Mouse (Mus musculus) embryonic facial prominence, embryonic 14.5 days (tissue): ENCODE results near the gene Gm28374. TPM values are rescaled to one million over a fixed set of nuclear protein-coding genes. Genes with fewer than 3 reads are reported as not detected.

Experiments used
- ATAC-seq: fragments of 200-750 bp; cut with Nextera tagmentation; 2 replicates; pipeline ENCODE4 v1.8.0; 2017; ENCODE audit warnings: low read depth, moderate number of reproducible peaks, moderate TSS enrichment
- DNase-seq: peaks from one replicate; pipeline ENCODE4 v3.0.0-alpha.2; 2015; ENCODE audit warnings: low spot score
- H3K27ac ChIP-seq: fragments of 300-500 bp; sonication (generic); replicated peaks from 2 replicates; pipeline ENCODE4 v1.5.1; 2014; ENCODE audit warnings: low read depth, mild to moderate bottlenecking, low read length, moderate library complexity
- H3K27me3 ChIP-seq: fragments of 300-500 bp; sonication (generic); replicated peaks from 2 replicates; pipeline ENCODE4 v1.6.1; 2014; ENCODE audit warnings: low read length; ENCODE audit not compliant: control insufficient read depth, insufficient read depth
- H3K36me3 ChIP-seq: fragments of 300-500 bp; sonication (generic); 2 replicates; pipeline ENCODE4 v1.6.1; 2014; ENCODE audit warnings: low read length, mixed read lengths; ENCODE audit not compliant: control insufficient read depth, insufficient read depth
- H3K4me1 ChIP-seq: fragments of 300-500 bp; sonication (generic); 2 replicates; pipeline ENCODE4 v1.6.1; 2014; ENCODE audit warnings: antibody characterized with exemption, low read length; ENCODE audit not compliant: control insufficient read depth, insufficient read depth
- H3K4me2 ChIP-seq: fragments of 300-500 bp; sonication (generic); 2 replicates; pipeline ENCODE4 v1.6.1; 2014; ENCODE audit warnings: low read depth, mild to moderate bottlenecking, low read length, moderate library complexity, mixed read lengths
- H3K4me3 ChIP-seq: fragments of 300-500 bp; sonication (generic); 2 replicates; pipeline ENCODE4 v1.5.1; 2014; ENCODE audit warnings: low read depth, mild to moderate bottlenecking, low read length
- H3K9ac ChIP-seq: fragments of 300-500 bp; sonication (generic); 2 replicates; pipeline ENCODE4 v1.6.1; 2014; ENCODE audit warnings: low read depth, mild to moderate bottlenecking, low read length, moderate library complexity, mixed read lengths
- H3K9me3 ChIP-seq: fragments of 300-500 bp; sonication (generic); 2 replicates; pipeline ENCODE4 v1.6.1; 2016; ENCODE audit warnings: low read length; ENCODE audit not compliant: control insufficient read depth
- WGBS: fragments of 180-500 bp; shearing (Covaris S2); extraction: QIAGEN DNeasy Blood & Tissue Kit; methylation state at CpG from one replicate; pipeline ENCODE4 v1.1.7; 2014; 5-methylcytosine and 5-hydroxymethylcytosine counted together
- polyA plus RNA-seq: library from polyadenylated mRNA; unstranded; fragments of >200 nt; fragmentation: Nextera tagmentation; extraction: Ambion mirVana; gene quantifications from 2 replicates; pipeline ENCODE4 v1.2.1, GENCODE M21; 2014

Gm28374 gene
- polyA plus RNA-seq, 1 experiment from 2014 or later, result 0.28 TPM

DNA sequence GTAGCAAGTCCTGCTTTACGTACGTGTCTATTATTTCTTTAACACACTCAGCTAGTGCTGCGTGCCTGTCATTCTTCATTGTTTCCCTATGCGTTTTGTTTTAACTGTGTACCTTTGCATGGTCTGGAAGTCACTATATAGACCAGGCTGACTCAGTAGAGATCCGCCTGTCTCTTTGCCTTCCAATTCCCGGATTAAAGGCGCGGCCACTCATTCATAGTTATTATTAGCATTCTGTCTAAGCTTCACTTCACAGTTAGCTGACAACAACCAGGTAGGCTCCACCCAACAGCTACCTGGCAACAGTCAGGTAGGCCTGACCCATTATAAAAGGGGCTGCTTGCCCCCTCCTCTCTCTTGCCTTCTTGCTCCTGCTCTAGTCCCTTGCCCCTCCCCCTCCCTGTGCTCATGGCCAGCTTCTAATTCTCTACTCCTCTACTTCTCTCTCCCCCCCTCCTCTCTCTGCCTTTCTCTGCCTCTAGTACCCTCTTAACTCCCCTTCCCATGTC, 36.7 kb upstream of the Gm28374 start:
- H3K9ac ChIP-seq, result peak overlapping the region; percentile 82
- WGBS, result 1% methylated on average over 8 of the region's 8 CpGs
- H3K9me3 ChIP-seq, result no peaks in the 10 kb centered on the region
- peaks cover 12% of the 10 kb centered on the region for H3K4me1 ChIP-seq
- no peak for DNase-seq
- H3K4me2 ChIP-seq, result peak overlapping the region; percentile 84
- H3K27me3 ChIP-seq, result no peaks in the 10 kb centered on the region
- peak overlapping the region; percentile 86 for H3K4me3 ChIP-seq
- ATAC-seq, result peak; percentile 24; the same call in 1 of the 2 replicates
- peaks cover 32% of the 10 kb centered on the region for H3K36me3 ChIP-seq
- peak overlapping the region; percentile 75 for H3K27ac ChIP-seq

DNA sequence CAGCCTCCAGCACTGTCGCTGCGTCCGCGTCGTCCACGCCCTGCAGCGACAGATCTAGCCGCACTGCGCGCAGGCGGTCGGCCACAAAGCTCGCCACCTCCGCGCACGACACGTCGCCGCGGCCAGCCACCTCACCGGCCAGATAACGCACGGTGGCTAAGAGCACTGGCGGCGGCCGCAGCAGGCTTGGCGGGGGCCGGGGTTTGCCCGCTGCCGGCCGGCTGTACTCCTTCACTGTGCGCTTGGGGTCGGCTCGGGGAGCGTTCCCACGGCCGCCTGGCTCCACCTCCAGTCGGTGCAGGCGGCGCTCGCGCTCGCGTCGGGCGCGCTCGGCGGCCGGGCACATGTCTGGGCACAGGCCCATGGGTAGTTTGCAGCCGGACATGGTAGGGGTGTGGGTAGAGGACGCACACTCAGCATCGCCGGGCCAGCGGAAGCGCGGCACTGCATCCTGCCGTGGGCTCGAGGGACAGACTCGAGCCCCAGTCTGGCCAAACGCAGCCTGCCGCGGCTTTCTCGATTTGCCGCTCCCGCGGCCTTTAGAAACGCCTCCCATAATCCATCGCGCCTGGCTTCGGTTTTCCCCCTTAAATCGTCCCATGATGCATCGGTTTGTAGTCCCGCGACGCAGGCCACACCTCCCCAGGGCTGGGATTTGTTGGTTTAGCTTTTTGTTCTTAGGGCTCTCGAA, 36.1 kb upstream of the Gm28374 start, which contains the start of gene Sac3d1:
Gene Sac3d1, minus strand, starts transcription at position 665 of the 691 bp plus-strand sequence.
- Histone ChIP-seq H3K27me3 (no peaks in the 10 kb centered on the region), H3K4me2 (peak within 1 kb of the TSS; percentile 84), H3K36me3 (peaks cover 32% of the 10 kb centered on the region), H3K9me3 (no peaks in the 10 kb centered on the region), H3K27ac (peak within 1 kb of the TSS; percentile 93), H3K9ac (peak within 1 kb of the TSS; percentile 82), H3K4me3 (peak within 1 kb of the TSS; percentile 86), H3K4me1 (peaks cover 12% of the 10 kb centered on the region)
- ATAC-seq (peak; percentile 89), DNase-seq (peak; percentile 98)
- under 1% methylated on average over 44 of the region's 77 CpGs for WGBS

- Histone ChIP-seq H3K4me2 (peak overlapping the region; percentile 84), H3K9ac (peak overlapping the region; percentile 82), H3K36me3 (peaks cover 32% of the 10 kb centered on the region), H3K27me3 (no peaks in the 10 kb centered on the region), H3K27ac (peak overlapping the region; percentile 93), H3K4me3 (peak overlapping the region; percentile 86), H3K9me3 (no peaks in the 10 kb centered on the region), H3K4me1 (peaks cover 12% of the 10 kb centered on the region)
- 6% methylated on average over 22 of the region's 32 CpGs for WGBS
- ATAC-seq, result no peak
- no peak for DNase-seq
Observed at GRCm38 (mm10) chr19:6117346-6117985, 35.4 kb upstream of the Gm28374 start.

DNA sequence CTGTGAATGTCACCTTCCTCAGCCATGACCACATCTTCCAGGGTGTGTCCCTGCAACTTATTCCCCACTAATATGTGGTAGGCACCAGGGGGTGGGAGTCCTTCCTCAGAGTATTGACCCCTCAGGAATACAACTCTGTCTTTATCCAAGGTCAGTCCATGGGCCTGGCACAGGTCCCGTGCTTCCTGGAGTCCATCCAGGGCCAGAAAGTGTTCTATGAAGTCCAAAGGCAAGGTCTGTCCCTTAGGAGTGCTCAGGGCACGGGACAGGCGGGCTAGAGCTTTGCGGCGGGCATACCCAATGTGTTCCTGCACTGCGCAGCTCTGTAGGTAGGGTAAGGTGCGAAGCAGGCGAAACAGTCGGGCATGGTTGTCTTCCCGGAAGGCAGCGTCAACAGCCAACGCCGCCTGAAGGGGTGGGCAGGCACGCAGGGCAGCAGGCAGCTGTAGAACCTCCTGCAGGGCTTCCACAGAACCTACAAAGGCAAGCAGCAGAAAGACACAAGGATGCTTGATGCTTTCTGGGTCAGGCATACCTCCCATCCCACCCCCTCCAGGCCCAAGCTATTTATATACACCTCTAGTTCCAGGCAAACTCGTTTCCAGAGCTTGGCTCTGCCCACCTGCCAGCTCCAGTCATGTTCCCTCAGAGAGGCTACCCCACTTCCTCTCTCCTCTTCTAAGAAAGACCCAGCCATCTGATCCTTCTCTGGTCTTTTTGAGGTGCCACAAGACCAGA, 34.2 kb upstream of the Gm28374 start:
- Histone ChIP-seq H3K4me1 (peaks cover 12% of the 10 kb centered on the region), H3K9me3 (no peaks in the 10 kb centered on the region), H3K4me3 (no peak overlapping the region), H3K4me2 (peak overlapping the region; percentile 84; the same call in 1 of the 2 replicates), H3K27ac (no peak overlapping the region), H3K27me3 (no peaks in the 10 kb centered on the region), H3K36me3 (peaks cover 27% of the 10 kb centered on the region), H3K9ac (no peak overlapping the region)
- WGBS, result 91% methylated on average over 14 of the region's 15 CpGs
- ATAC-seq (no peak), DNase-seq (no peak)

DNA sequence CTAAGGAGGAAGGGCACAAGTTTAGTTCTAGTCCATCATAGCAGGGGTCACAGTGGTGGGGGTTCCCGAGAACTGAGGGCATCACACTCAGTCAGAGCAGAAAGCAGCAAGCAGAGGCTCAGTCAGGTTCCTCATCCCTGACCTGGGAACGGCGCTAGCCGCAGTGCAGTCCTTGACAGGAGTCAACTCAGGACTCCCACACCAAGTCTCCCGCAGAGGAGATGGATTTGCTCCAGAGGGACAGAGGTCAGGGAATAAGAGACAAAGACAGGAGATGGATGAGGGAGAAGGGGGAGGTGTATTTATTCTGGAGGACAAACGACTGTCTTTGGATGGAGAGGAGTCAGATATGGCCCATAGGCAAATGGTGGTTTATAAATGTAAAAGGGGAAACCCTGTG, 31.1 kb upstream of the Gm28374 start:
- 68% methylated on average over 6 of the region's 6 CpGs for WGBS
- H3K9me3 ChIP-seq, result no peaks in the 10 kb centered on the region
- peaks cover 25% of the 10 kb centered on the region for H3K36me3 ChIP-seq
- ATAC-seq (no peak), DNase-seq (no peak)
- H3K27ac ChIP-seq, result no peak overlapping the region
- H3K9ac ChIP-seq, result no peak overlapping the region
- H3K27me3 ChIP-seq, result no peaks in the 10 kb centered on the region
- H3K4me2 ChIP-seq, result no peak overlapping the region
- peaks cover 9% of the 10 kb centered on the region for H3K4me1 ChIP-seq
- H3K4me3 ChIP-seq, result no peak overlapping the region

GRCm38 (mm10) chr19:6105586-6105985, 23.5 kb upstream of the Gm28374 start, which contains the start of gene Naaladl1:
Naaladl1 (plus strand) TSS chr19:6105782.
- Histone ChIP-seq H3K4me1 (no peaks in the 10 kb centered on the region), H3K27me3 (no peaks in the 10 kb centered on the region), H3K4me2 (no peak within 1 kb of the TSS), H3K9ac (no peak within 1 kb of the TSS), H3K4me3 (no peak within 1 kb of the TSS), H3K9me3 (no peaks in the 10 kb centered on the region), H3K27ac (no peak within 1 kb of the TSS), H3K36me3 (no peaks in the 10 kb centered on the region)
- no peak for DNase-seq
- ATAC-seq, result no peak
- WGBS, result 86% methylated on average over 7 of the region's 7 CpGs

GRCm38 (mm10) chr19:6104476-6104875, 22.4 kb upstream of the Gm28374 start:
- WGBS, result 80% methylated on average over 4 of the region's 4 CpGs
- Histone ChIP-seq H3K27me3 (no peaks in the 10 kb centered on the region), H3K4me3 (no peak overlapping the region), H3K4me1 (no peaks in the 10 kb centered on the region), H3K27ac (no peak overlapping the region), H3K9me3 (no peaks in the 10 kb centered on the region), H3K9ac (no peak overlapping the region), H3K36me3 (no peaks in the 10 kb centered on the region), H3K4me2 (no peak overlapping the region)
- ATAC-seq (no peak), DNase-seq (no peak)

DNA sequence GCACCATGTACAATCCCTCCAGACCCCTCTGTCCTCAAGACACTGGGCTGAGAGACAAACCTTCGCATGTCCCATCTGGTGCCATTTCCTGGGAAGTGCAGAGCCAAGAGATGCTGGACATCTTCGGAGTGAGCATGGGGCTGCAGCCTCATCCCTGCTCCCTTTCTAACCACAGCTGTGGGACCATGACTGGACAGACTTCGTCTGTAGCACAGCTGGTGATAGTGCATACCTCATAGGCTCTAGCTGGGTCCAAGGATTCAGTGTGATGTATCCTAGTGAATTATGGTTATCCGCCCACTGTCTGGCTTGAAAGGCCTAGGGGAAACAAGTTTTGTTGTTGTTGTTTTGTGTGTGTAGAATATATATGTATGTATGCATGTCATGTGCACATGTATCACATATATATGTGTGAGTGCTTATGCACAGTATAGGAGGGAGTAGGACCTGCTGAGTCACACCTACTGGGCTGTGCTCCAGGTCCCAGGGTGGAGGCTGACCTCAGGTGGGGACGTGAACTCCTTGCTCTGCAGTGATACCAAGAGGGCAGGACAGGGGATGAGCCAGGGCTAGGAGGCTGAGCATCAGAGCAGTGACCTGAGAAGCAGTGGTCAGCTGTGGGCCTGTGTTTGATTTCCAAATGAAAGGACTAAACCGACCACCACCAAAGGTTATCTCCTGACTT, 20.3 kb upstream of the Gm28374 start:
- H3K4me2 ChIP-seq, result no peak overlapping the region
- H3K9me3 ChIP-seq, result no peaks in the 10 kb centered on the region
- no peak overlapping the region for H3K9ac ChIP-seq
- ATAC-seq (no peak), DNase-seq (no peak)
- H3K4me3 ChIP-seq, result no peak overlapping the region
- no peak overlapping the region for H3K27ac ChIP-seq
- no peaks in the 10 kb centered on the region for H3K4me1 ChIP-seq
- no peaks in the 10 kb centered on the region for H3K27me3 ChIP-seq
- WGBS, result 83% methylated on average over 6 of the region's 6 CpGs
- H3K36me3 ChIP-seq, result no peaks in the 10 kb centered on the region
